Mouse (Mus musculus): ENCODE data around the gene Cacna2d4. TPM values are rescaled to one million over a fixed set of nuclear protein-coding genes. Genes with fewer than 3 reads are reported as not detected.

Cacna2d4 gene
- polyA plus RNA-seq, 1 experiment: not detected

DNA sequence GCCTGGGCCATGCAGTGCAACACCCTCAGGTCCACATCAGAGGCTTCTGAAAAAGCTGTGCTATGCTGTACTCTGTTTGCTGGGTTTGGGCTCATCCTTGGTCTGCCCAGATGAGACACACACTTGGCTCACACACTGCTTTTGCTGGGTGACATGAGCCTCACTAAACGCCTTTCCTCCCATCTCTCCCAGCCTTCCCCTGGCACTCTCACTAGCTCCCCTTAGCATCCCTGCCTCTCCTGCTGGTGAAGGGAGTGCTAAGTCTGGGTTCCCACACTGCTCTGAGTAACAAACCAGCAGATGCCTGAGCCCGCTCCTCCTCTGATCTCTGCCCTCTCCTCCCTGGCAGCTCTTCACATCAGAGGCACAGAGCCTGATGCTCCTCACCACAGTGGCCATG, 40.4 kb downstream of the Cacna2d4 start:
- no peaks in the 10 kb centered on the region for H3K4me1 ChIP-seq (ENCODE audit: control insufficient read depth)
- no peaks in the 10 kb centered on the region for H3K9me3 ChIP-seq (ENCODE audit: control insufficient read depth, low read length)
- TF ChIP-seq TAL1 (IDR thresholded peaks at IDR 0.05; ENCODE audit: low read length): no peak
- TF ChIP-seq GATA1 (IDR thresholded peaks at IDR 0.05; ENCODE audit: low read length): no peak
- no peak overlapping the region for H3K4me3 ChIP-seq (replicated peaks)
- H3K36me3 ChIP-seq (ENCODE audit: control insufficient read depth): no peaks in the 10 kb centered on the region
- no peaks in the 10 kb centered on the region for H3K27me3 ChIP-seq (ENCODE audit: control insufficient read depth)

DNA sequence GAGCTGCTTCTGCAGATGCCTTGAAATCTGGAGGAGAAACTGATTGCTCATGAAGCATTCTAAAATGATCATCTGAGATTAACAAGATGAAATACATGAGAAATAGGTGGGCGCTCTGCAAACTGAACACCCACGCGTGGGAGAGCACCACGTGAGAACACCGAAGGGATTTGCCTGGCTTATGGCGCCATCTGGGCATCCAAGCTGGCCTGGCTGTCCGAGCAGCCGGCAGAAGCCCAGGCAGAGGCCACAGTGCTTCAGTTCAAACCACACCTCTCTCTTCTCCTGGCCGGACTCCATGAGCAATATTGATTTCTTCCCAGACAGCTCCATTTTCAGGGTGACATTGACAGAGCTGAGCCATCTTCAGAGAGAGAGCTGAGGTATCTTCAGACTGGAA, 44.4 kb downstream of the Cacna2d4 start:
- Histone ChIP-seq H3K4me3 (replicated peaks) (no peak overlapping the region), H3K36me3 (ENCODE audit: control insufficient read depth) (no peaks in the 10 kb centered on the region), H3K4me1 (ENCODE audit: control insufficient read depth) (no peaks in the 10 kb centered on the region), H3K27me3 (ENCODE audit: control insufficient read depth) (no peaks in the 10 kb centered on the region), H3K9me3 (ENCODE audit: control insufficient read depth, low read length) (no peaks in the 10 kb centered on the region)
- TF ChIP-seq GATA1 (IDR thresholded peaks at IDR 0.05; ENCODE audit: low read length) (no peak), TAL1 (IDR thresholded peaks at IDR 0.05; ENCODE audit: low read length) (no peak)

DNA sequence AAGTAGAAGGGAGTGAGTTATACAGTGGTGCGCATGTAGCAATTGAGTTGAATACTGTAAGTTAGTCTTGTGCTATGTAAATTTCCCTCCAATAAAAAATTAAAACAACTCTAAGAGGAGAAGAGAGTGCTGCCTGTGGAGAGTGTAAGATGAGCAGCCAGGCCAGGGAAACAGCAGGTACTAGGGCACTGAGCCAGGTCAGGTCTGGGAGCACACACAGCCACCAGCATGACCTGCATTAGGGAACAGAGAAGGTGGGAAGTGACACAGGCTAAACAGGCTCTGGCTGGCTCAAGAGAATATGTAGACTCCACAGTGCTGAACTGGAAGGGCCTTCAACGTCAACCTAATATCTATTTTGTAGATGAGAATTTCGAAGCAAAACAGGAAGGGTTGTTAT, 65.0 kb downstream of the Cacna2d4 start:
- TF ChIP-seq TAL1 (IDR thresholded peaks at IDR 0.05; ENCODE audit: low read length) (no peak), GATA1 (IDR thresholded peaks at IDR 0.05; ENCODE audit: low read length) (no peak)
- H3K36me3 ChIP-seq (ENCODE audit: control insufficient read depth): no peaks in the 10 kb centered on the region
- H3K27me3 ChIP-seq (ENCODE audit: control insufficient read depth): no peaks in the 10 kb centered on the region
- H3K4me1 ChIP-seq (ENCODE audit: control insufficient read depth): no peaks in the 10 kb centered on the region
- no peaks in the 10 kb centered on the region for H3K9me3 ChIP-seq (ENCODE audit: control insufficient read depth, low read length)
- no peak overlapping the region for H3K4me3 ChIP-seq (replicated peaks)

DNA sequence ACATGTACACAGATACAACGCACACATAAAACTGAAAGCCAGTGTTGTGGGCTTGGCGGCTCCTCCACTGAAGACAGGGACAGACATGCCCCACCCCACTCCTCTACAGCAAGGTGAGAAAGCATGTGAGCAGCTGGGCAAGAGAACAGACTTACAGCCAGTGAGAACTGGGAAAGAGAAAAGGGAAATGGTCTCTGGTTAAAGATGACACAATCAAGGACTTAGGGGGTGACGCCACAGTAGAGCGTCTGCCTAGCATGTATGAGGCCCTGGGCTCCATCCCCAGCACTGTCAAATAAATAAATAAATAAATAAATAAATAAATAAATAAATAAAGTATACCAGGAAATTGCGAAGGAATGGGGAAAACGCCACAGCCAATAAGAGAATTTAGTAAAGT, 67.0 kb downstream of the Cacna2d4 start:
- H3K27me3 ChIP-seq (ENCODE audit: control insufficient read depth): no peaks in the 10 kb centered on the region
- no peaks in the 10 kb centered on the region for H3K4me1 ChIP-seq (ENCODE audit: control insufficient read depth)
- H3K4me3 ChIP-seq (replicated peaks): no peak overlapping the region
- H3K9me3 ChIP-seq (ENCODE audit: control insufficient read depth, low read length): no peaks in the 10 kb centered on the region
- TF ChIP-seq TAL1 (IDR thresholded peaks at IDR 0.05; ENCODE audit: low read length) (no peak), GATA1 (IDR thresholded peaks at IDR 0.05; ENCODE audit: low read length) (no peak)
- no peaks in the 10 kb centered on the region for H3K36me3 ChIP-seq (ENCODE audit: control insufficient read depth)

DNA sequence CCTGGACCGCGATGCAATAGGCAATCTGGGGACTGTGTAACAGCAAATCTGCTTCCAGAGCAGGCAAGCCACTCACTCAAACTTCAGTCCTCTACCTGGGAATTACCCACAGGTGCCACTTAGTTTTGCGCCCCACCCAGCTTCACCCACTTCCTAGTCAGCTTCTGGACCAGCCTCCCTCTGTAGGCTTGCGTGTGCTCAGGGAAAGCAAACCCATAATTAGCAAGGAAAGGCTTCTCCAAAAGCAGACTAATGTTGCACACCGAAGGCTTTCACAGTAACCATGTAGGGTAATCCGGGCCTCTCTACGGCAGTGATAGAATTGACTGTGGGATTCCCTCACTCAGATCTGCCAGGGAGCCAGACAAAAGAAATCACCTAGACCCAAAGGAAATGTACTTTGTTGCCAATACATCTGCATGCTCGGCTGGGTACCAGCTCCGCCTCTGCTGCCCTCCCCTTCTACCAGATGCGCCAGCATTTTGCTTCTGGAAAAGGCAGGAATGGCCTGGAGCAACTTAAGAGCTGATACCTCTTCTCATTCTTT, 71.6 kb downstream of the Cacna2d4 start:
- H3K36me3 ChIP-seq (ENCODE audit: control insufficient read depth): no peaks in the 10 kb centered on the region
- H3K4me1 ChIP-seq (ENCODE audit: control insufficient read depth): no peaks in the 10 kb centered on the region
- H3K27me3 ChIP-seq (ENCODE audit: control insufficient read depth): 0 out of 2 replicates have a peak, but pooled peaks cover 3% of the 10 kb centered on the region
- TF ChIP-seq TAL1 (IDR thresholded peaks at IDR 0.05; ENCODE audit: low read length): no peak
- no peak for TF ChIP-seq GATA1 (IDR thresholded peaks at IDR 0.05; ENCODE audit: low read length)
- no peaks in the 10 kb centered on the region for H3K9me3 ChIP-seq (ENCODE audit: control insufficient read depth, low read length)
- no peak overlapping the region for H3K4me3 ChIP-seq (replicated peaks)

DNA sequence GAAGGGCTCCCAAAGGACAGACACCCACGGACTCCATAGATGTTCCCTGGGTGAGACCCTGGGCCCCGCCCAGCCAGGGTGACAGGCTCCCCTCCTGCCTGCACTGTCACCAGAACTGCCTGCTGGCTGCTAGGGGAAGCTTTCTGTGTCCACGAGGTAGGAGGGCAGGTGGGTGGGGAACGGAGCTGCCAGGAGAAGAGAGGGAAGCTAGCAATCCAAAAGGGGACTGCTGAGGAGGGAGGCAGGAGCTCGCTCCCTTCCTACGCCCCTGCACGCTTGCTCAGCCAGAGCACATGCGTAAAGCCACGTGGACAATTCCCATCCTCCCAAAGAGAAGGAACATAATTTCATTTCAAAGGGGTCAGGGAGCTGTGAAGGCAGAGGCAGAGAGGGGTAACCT, 73.8 kb downstream of the Cacna2d4 start:
- 0 out of 2 replicates have a peak, but pooled peaks cover 3% of the 10 kb centered on the region for H3K27me3 ChIP-seq (ENCODE audit: control insufficient read depth)
- TF ChIP-seq GATA1 (IDR thresholded peaks at IDR 0.05; ENCODE audit: low read length) (no peak), TAL1 (IDR thresholded peaks at IDR 0.05; ENCODE audit: low read length) (no peak)
- no peaks in the 10 kb centered on the region for H3K36me3 ChIP-seq (ENCODE audit: control insufficient read depth)
- no peak overlapping the region for H3K4me3 ChIP-seq (replicated peaks)
- no peaks in the 10 kb centered on the region for H3K9me3 ChIP-seq (ENCODE audit: control insufficient read depth, low read length)
- H3K4me1 ChIP-seq (ENCODE audit: control insufficient read depth): no peaks in the 10 kb centered on the region

DNA sequence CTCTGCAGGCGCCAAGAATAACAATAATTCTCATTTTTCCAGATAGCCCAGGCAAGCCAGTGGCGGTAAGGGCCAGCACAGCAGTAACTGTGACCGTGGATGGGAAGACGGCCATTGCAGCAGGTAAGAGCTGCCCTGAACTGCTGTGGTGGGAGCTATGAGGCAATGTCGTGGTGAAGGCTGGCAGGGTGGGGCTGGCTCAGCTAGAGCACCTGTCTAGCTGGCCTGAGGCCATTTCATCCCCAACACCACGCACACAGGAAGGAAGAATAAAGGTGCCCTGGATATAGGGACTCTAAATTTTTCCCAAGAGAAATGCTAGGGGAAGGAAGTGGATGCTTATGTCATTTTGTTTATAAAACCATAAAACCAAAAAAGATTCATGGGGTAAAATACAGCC, 76.1 kb downstream of the Cacna2d4 start:
- Histone ChIP-seq H3K4me3 (replicated peaks) (no peak overlapping the region), H3K9me3 (ENCODE audit: control insufficient read depth, low read length) (no peaks in the 10 kb centered on the region), H3K4me1 (ENCODE audit: control insufficient read depth) (no peaks in the 10 kb centered on the region), H3K36me3 (ENCODE audit: control insufficient read depth) (no peaks in the 10 kb centered on the region), H3K27me3 (ENCODE audit: control insufficient read depth) (0 out of 2 replicates have a peak, but pooled peaks cover 3% of the 10 kb centered on the region)
- no peak for TF ChIP-seq GATA1 (IDR thresholded peaks at IDR 0.05; ENCODE audit: low read length)
- TF ChIP-seq TAL1 (IDR thresholded peaks at IDR 0.05; ENCODE audit: low read length): no peak

DNA sequence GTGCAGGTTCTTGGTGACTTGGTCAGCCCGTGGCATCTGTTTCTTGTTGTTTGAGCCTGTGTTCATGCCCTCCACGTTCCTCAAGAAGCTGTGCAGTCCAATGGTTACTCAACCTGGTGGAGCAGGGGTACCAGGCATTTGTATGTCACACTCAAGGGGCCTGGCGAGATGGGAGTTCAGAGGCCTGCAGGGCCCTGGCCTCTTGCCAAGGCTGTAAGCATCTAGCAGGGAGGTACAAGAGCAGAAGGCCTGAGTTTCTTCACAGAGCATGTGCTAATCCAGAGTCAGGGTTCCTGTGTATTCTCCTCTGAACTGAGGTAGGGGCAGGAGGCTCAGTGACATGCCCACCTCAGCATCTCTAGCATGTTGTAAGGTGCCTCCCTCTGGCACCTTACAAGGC, 76.8 kb downstream of the Cacna2d4 start:
- TF ChIP-seq GATA1 (IDR thresholded peaks at IDR 0.05; ENCODE audit: low read length) (no peak), TAL1 (IDR thresholded peaks at IDR 0.05; ENCODE audit: low read length) (no peak)
- Histone ChIP-seq H3K27me3 (ENCODE audit: control insufficient read depth) (0 out of 2 replicates have a peak, but pooled peaks cover 3% of the 10 kb centered on the region), H3K4me1 (ENCODE audit: control insufficient read depth) (no peaks in the 10 kb centered on the region), H3K9me3 (ENCODE audit: control insufficient read depth, low read length) (no peaks in the 10 kb centered on the region), H3K36me3 (ENCODE audit: control insufficient read depth) (no peaks in the 10 kb centered on the region), H3K4me3 (replicated peaks) (no peak overlapping the region)

DNA sequence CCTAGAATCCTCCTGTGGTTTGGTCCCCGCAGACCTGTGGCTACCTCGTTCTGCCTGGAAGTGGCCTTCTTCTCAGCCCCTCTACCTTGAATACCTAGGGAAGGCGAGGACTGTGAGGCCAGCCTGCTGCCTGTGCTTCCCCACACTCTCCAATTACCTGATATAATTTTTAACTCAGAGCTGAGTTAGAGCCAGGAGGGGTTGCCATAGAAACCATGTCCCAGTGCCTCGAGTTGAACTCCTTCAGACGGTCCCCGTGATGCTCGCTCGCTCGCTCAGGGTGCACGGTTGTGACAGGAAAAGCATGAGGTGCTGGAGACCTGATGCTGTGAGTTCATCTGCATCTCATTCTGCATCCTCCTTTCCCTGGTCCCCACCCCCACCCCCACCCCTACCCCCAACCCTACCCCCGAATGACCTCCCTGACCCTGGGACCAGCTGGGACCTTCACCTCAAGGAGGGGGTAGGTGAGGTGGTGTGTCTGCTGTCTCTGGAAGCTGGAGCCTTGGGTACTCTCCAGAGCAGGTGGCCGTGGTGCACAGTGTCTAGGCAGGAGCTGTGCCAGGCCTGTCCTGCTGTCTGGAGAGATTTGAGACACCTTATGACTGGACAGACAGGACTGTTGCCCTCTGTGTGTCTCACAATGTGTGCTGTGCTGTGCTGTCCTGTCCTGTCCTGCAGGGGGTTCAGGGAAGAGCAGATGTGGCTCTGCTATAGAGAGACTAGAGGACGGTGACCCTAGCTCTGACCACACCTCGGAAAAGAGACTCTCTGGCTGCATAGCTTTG, 77.5 kb downstream of the Cacna2d4 start:
- Histone ChIP-seq H3K4me1 (ENCODE audit: control insufficient read depth) (no peaks in the 10 kb centered on the region), H3K4me3 (replicated peaks) (no peak overlapping the region), H3K9me3 (ENCODE audit: control insufficient read depth, low read length) (no peaks in the 10 kb centered on the region), H3K36me3 (ENCODE audit: control insufficient read depth) (no peaks in the 10 kb centered on the region), H3K27me3 (ENCODE audit: control insufficient read depth) (0 out of 2 replicates have a peak, but pooled peaks cover 3% of the 10 kb centered on the region)
- TF ChIP-seq GATA1 (IDR thresholded peaks at IDR 0.05; ENCODE audit: low read length) (no peak), TAL1 (IDR thresholded peaks at IDR 0.05; ENCODE audit: low read length) (no peak)
